Comparison of ENCODE assay signal across 9 mouse cellular contexts in genomic region chr19:41697111-41697806, GRCm38 (mm10). TPM values are rescaled to one million over a fixed set of nuclear protein-coding genes. Genes with fewer than 3 reads are reported as not detected.
A peak's percentile ranks its signal among the peaks of the same experiment; 100 is the strongest.
DNase-seq lines count a peak whose midpoint lies in the region; ATAC-seq lines count a peak whose summit lies in the region.
"Had no signal": no experiment of that assay in that cellular context is flagged by ENCODE, and none has a peak within 500 bp of the region (broad histone marks: within the 10 kb centered on the region; RNA-seq: fewer than 3 reads in every experiment).

No protein-coding gene starts in this region.

- H3K4me3 ChIP-seq in embryonic facial prominence, embryonic 14.5 days (ENCODE audit: low read depth, low read length) = no peak overlapping the region
- H3K4me3 ChIP-seq in midbrain, embryonic 14.5 days (replicated peaks; ENCODE audit: low read depth, low read length) = no peak overlapping the region

- peak; percentile 80; the same call in 1 of the 2 replicates for ATAC-seq in embryonic facial prominence, embryonic 14.5 days (ENCODE audit: low read depth)
- ATAC-seq in midbrain, embryonic 14.5 days (ENCODE audit: low FRiP score, low TSS enrichment) = peak; percentile 74
- ATAC-seq in megakaryocyte, adult 5-6 weeks (ENCODE audit: poor library complexity, severe bottlenecking) = no peak

- H3K27me3 ChIP-seq in embryonic facial prominence, embryonic 14.5 days (replicated peaks; ENCODE audit: control insufficient read depth, insufficient read depth, low read length) = no peaks in the 10 kb centered on the region
- H3K27me3 ChIP-seq in midbrain, embryonic 14.5 days (ENCODE audit: control insufficient read depth, insufficient read depth, low read length) = no peaks in the 10 kb centered on the region; the same call in 1 of the 2 replicates

- H3K9me3 ChIP-seq in embryonic facial prominence, embryonic 14.5 days (ENCODE audit: control insufficient read depth, low read length) = no peaks in the 10 kb centered on the region
- H3K9me3 ChIP-seq in midbrain, embryonic 14.5 days (ENCODE audit: control insufficient read depth, low read length) = no peaks in the 10 kb centered on the region

- H3K4me1 ChIP-seq in embryonic facial prominence, embryonic 14.5 days (ENCODE audit: control insufficient read depth, insufficient read depth, low read length) = no peaks in the 10 kb centered on the region
- H3K4me1 ChIP-seq in midbrain, embryonic 14.5 days (ENCODE audit: control insufficient read depth, insufficient read depth, low read length) = peaks cover 67% of the 10 kb centered on the region

- H3K4me2 ChIP-seq in embryonic facial prominence, embryonic 14.5 days (ENCODE audit: low read depth, low read length) = no peak overlapping the region
- H3K4me2 ChIP-seq in midbrain, embryonic 14.5 days (ENCODE audit: low read length) = no peak overlapping the region

- peak; percentile 50 to 63 for DNase-seq in cerebellum, postnatal 14 days
- DNase-seq in cerebellum, adult 8-10 months = no peak
- DNase-seq in embryonic facial prominence, embryonic 14.5 days (ENCODE audit: low spot score) = peak; percentile 73
- peak; percentile 92 for DNase-seq in layer of hippocampus, adult 11-12 months (ENCODE audit: low spot score)
- DNase-seq in midbrain, embryonic 14.5 days = peak; percentile 78
- DNase-seq in gastrocnemius, postnatal 10 days = no peak
- DNase-seq in natural killer cell, adult 2 months (ENCODE audit: low spot score in 2 of 2) = no peak

- no peak overlapping the region for H3K27ac ChIP-seq in embryonic facial prominence, embryonic 14.5 days (replicated peaks; ENCODE audit: low read depth, low read length)
- H3K27ac ChIP-seq in midbrain, embryonic 14.5 days (replicated peaks; ENCODE audit: low read depth, low read length) = peak overlapping the region; percentile 34; the same call in 1 of the 2 replicates
- H3K27ac ChIP-seq: liver, embryonic 14.5 days had no signal

- 35% methylated on average over 9 of the region's 9 CpGs for WGBS in embryonic facial prominence, embryonic 14.5 days
- WGBS in midbrain, embryonic 14.5 days = 20% methylated on average over 9 of the region's 9 CpGs

- H3K36me3 ChIP-seq in embryonic facial prominence, embryonic 14.5 days (ENCODE audit: control insufficient read depth, insufficient read depth, low read length) = no peaks in the 10 kb centered on the region
- H3K36me3 ChIP-seq in midbrain, embryonic 14.5 days (ENCODE audit: control insufficient read depth, insufficient read depth, low read length) = no peaks in the 10 kb centered on the region

- no peak overlapping the region for H3K9ac ChIP-seq in embryonic facial prominence, embryonic 14.5 days (ENCODE audit: low read depth, low read length)
- no peak overlapping the region for H3K9ac ChIP-seq in midbrain, embryonic 14.5 days (replicated peaks; ENCODE audit: low read length)
- H3K9ac ChIP-seq: liver, embryonic 14.5 days had no signal

RNA-seq across cellular contexts. Expression of gene Slit1, which starts 46.2 kb away (rescaled TPM):
- polyA plus RNA-seq in embryonic facial prominence, embryonic 14.5 days (2014; fragmentation: Nextera tagmentation; extraction: Ambion mirVana) = 1.3 and 1.7 TPM in 2 replicates
- 20.6 and 27.9 TPM in 2 replicates for polyA plus RNA-seq in midbrain, embryonic 14.5 days (2014; fragmentation: Nextera tagmentation; extraction: Ambion mirVana)
- total RNA-seq in megakaryocyte, adult 5-6 weeks (2015) = 0.05 and 0.29 TPM in 2 replicates
- not detected in 2 replicates for total RNA-seq in megakaryocyte, adult 5-6 weeks (2017)
- 1 to 10 TPM; 1.6 TPM for total RNA-seq in gastrocnemius, postnatal 10 days (2021)

Comparison
In these comparisons a context has a peak if more than half of its experiments do, and no peak if none do; other contexts are left out.
1. DNase-seq: peak in cerebellum, postnatal 14 days (2 of 2), embryonic facial prominence, embryonic 14.5 days (single experiment), layer of hippocampus, adult 11-12 months (single experiment) and midbrain, embryonic 14.5 days (single experiment); none in cerebellum, adult 8-10 months (single experiment), gastrocnemius, postnatal 10 days (single experiment) and natural killer cell, adult 2 months (0 of 2).